Mouse (Mus musculus) CH12.LX (cell line): ENCODE data around the gene Nenf.

Experiments
- CTCF ChIP-seq, 2 experiments: IDR thresholded peaks in 1 of 2; conservative IDR thresholded peaks in 1 of 2; 2 replicates each; pipeline ENCODE4 v1.5.1; 2011 to 2012; ENCODE audit warnings: low read depth in 2 of 2, low read length in 2 of 2, improper control_type of control experiment in 1 of 2, inconsistent platforms in 1 of 2, mild to moderate bottlenecking in 1 of 2, moderate library complexity in 1 of 2
- EP300 ChIP-seq: IDR thresholded peaks from 2 replicates; pipeline ENCODE4 v1.6.1; 2011; ENCODE audit warnings: low read length, improper control_type of control experiment
- ETS1 ChIP-seq: conservative IDR thresholded peaks from 2 replicates; pipeline ENCODE4 v1.6.1; 2012; ENCODE audit warnings: low read depth, mild to moderate bottlenecking, inconsistent platforms, low read length, improper control_type of control experiment, moderate library complexity
- GABPA ChIP-seq: IDR thresholded peaks from 2 replicates; pipeline ENCODE4 v1.6.1; 2012; ENCODE audit warnings: low read depth, low read length, improper control_type of control experiment, inconsistent platforms; ENCODE audit not compliant: insufficient replicate concordance
- HCFC1 ChIP-seq: IDR thresholded peaks from 2 replicates; pipeline ENCODE4 v1.6.1; 2012; ENCODE audit warnings: low read depth, mild to moderate bottlenecking, inconsistent platforms, low read length, improper control_type of control experiment
- MAX ChIP-seq: IDR thresholded peaks from 2 replicates; pipeline ENCODE4 v1.6.1; 2011; ENCODE audit warnings: low read length, improper control_type of control experiment
- MAZ ChIP-seq: IDR thresholded peaks from 2 replicates; pipeline ENCODE4 v1.6.1; 2012; ENCODE audit warnings: low read depth, mild to moderate bottlenecking, inconsistent platforms, low read length, improper control_type of control experiment, moderate library complexity
- USF1 ChIP-seq: IDR thresholded peaks from 2 replicates; pipeline ENCODE4 v1.6.1; 2014; ENCODE audit warnings: low read depth, mild to moderate bottlenecking, inconsistent platforms, low read length, improper control_type of control experiment

DNA sequence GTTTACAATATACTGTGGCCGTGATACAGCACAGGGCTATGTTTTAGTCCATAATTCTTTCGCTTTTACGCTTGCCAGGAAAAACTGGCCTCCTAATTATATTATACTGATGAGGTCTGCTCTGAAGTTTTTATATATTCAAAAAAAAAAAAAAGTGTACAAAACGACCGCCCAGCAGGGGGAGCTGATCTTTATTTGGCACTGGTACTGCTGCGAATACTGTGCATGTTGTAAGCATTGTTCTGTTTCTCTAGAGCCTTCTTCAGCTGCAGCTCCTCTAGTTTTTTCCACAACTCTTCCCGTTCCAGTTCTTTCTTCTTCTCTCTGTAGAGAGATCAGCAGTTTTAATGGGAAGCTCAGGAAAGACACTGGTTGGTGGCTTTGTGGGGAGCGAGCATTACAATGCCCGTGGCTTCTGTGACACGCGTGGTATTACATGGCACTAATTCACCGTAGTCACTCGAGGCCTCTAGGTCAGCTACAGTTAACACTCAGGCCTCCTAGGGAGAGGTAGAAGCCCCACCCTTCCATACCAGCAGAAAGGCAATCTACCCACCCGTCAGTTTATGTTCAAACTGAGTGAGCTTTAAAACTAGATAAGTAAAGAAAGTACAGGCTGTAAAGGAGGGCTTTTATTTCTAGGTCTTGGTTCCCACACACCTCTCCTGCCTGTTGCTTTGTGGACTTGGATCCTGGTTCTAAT lies 34.9 kb upstream of the Nenf start:
- no peak for TF ChIP-seq MAX
- no peak for TF ChIP-seq USF1
- no peak for TF ChIP-seq MAZ
- peak in 1 of 2 experiments; percentile 60; a peak in 2 of 4 replicates for TF ChIP-seq CTCF (conservative IDR thresholded peaks at IDR 0.05 in 1 of 2, IDR thresholded peaks at IDR 0.05 in 1 of 2; ENCODE audit: low read depth in 2 of 2, low read length in 2 of 2)
- TF ChIP-seq EP300, result no peak
- TF ChIP-seq HCFC1, result no peak
- no peak for TF ChIP-seq GABPA
- TF ChIP-seq ETS1, result no peak
